Mouse (Mus musculus): ENCODE results near the gene Spint2. TPM values are rescaled to one million over a fixed set of nuclear protein-coding genes. Genes with fewer than 3 reads are reported as not detected.

Gene Spint2
- polyA plus RNA-seq, 1 experiment from 2014 or later, result 63.4 TPM

GRCm38 (mm10) chr7:29263831-29264230 lies 17.9 kb downstream of the Spint2 start:
- Histone ChIP-seq H3K27ac (no peak overlapping the region), H3K9me3 (no peaks in the 10 kb centered on the region), H3K27me3 (ENCODE audit: insufficient read depth, poor library complexity, severe bottlenecking) (0 out of 2 replicates have a peak, but pooled peaks cover 4% of the 10 kb centered on the region), H3K36me3 (no peaks in the 10 kb centered on the region), H3K4me3 (no peak overlapping the region), H3K4me1 (peaks cover 26% of the 10 kb centered on the region)
- DNase-seq (ENCODE audit: low spot score), result no peak
- 80% methylated on average over 3 of the region's 3 CpGs for WGBS

GRCm38 (mm10) chr7:29262151-29262550 lies 19.6 kb downstream of the Spint2 start:
- Histone ChIP-seq H3K4me3 (no peak overlapping the region), H3K27me3 (ENCODE audit: insufficient read depth, poor library complexity, severe bottlenecking) (0 out of 2 replicates have a peak, but pooled peaks cover 4% of the 10 kb centered on the region), H3K4me1 (peaks cover 42% of the 10 kb centered on the region), H3K27ac (no peak overlapping the region), H3K36me3 (no peaks in the 10 kb centered on the region), H3K9me3 (no peaks in the 10 kb centered on the region)
- 68% methylated on average over 6 of the region's 6 CpGs for WGBS
- no peak for DNase-seq (ENCODE audit: low spot score)

- DNase-seq (ENCODE audit: low spot score), result no peak
Observed at GRCm38 (mm10) chr7:29259781-29260730, 21.7 kb downstream of the Spint2 start.

GRCm38 (mm10) chr7:29257368-29257767 lies 24.3 kb downstream of the Spint2 start:
- Histone ChIP-seq H3K27ac (peak overlapping the region; percentile 73), H3K4me1 (peaks cover 50% of the 10 kb centered on the region), H3K27me3 (ENCODE audit: insufficient read depth, poor library complexity, severe bottlenecking) (0 out of 2 replicates have a peak, but pooled peaks cover 4% of the 10 kb centered on the region), H3K36me3 (no peaks in the 10 kb centered on the region), H3K9me3 (no peaks in the 10 kb centered on the region), H3K4me3 (no peak overlapping the region)
- no peak for DNase-seq (ENCODE audit: low spot score)
- 94% methylated on average over 1 of the region's 1 CpGs for WGBS

More at GRCm38 (mm10) chr7:29259781-29260730, 21.7 kb downstream of the Spint2 start:
- Histone ChIP-seq H3K36me3 (no peaks in the 10 kb centered on the region), H3K27ac (peak overlapping the region; percentile 53), H3K9me3 (no peaks in the 10 kb centered on the region), H3K27me3 (ENCODE audit: insufficient read depth, poor library complexity, severe bottlenecking) (0 out of 2 replicates have a peak, but pooled peaks cover 4% of the 10 kb centered on the region), H3K4me1 (peaks cover 34% of the 10 kb centered on the region), H3K4me3 (no peak overlapping the region)
- 75% methylated on average over 10 of the region's 10 CpGs for WGBS

GRCm38 (mm10) chr7:29255875-29256274 lies 25.8 kb downstream of the Spint2 start:
- Histone ChIP-seq H3K4me3 (no peak overlapping the region), H3K27ac (no peak overlapping the region), H3K9me3 (no peaks in the 10 kb centered on the region), H3K27me3 (ENCODE audit: insufficient read depth, poor library complexity, severe bottlenecking) (0 out of 2 replicates have a peak, but pooled peaks cover 4% of the 10 kb centered on the region), H3K36me3 (no peaks in the 10 kb centered on the region), H3K4me1 (peaks cover 45% of the 10 kb centered on the region)
- 77% methylated on average over 4 of the region's 4 CpGs for WGBS
- no peak for DNase-seq (ENCODE audit: low spot score)

- Histone ChIP-seq H3K4me1 (peaks cover 36% of the 10 kb centered on the region), H3K36me3 (no peaks in the 10 kb centered on the region), H3K9me3 (no peaks in the 10 kb centered on the region), H3K27ac (0 out of 2 replicates have a peak overlapping the region, but pooled peaks have one; percentile 42), H3K27me3 (ENCODE audit: insufficient read depth, poor library complexity, severe bottlenecking) (no peaks in the 10 kb centered on the region), H3K4me3 (no peak overlapping the region)
- 42% methylated on average over 5 of the region's 5 CpGs for WGBS
- no peak for DNase-seq (ENCODE audit: low spot score)
Observed at GRCm38 (mm10) chr7:29253842-29254241, 27.9 kb downstream of the Spint2 start.

- Histone ChIP-seq H3K27ac (no peak overlapping the region), H3K4me3 (no peak overlapping the region), H3K4me1 (peaks cover 35% of the 10 kb centered on the region), H3K27me3 (ENCODE audit: insufficient read depth, poor library complexity, severe bottlenecking) (no peaks in the 10 kb centered on the region), H3K36me3 (peaks cover 12% of the 10 kb centered on the region), H3K9me3 (no peaks in the 10 kb centered on the region)
- WGBS, result 59% methylated on average over 3 of the region's 3 CpGs
- no peak for DNase-seq (ENCODE audit: low spot score)
Observed at GRCm38 (mm10) chr7:29251166-29251565, 30.5 kb downstream of the Spint2 start.

GRCm38 (mm10) chr7:29248261-29248841 lies 33.4 kb downstream of the Spint2 start, which contains the start of gene 2200002D01Rik:
TSS of gene 2200002D01Rik (minus strand) at chr7:29248466.
- 3% methylated on average over 20 of the region's 20 CpGs for WGBS
- H3K27me3 ChIP-seq (ENCODE audit: insufficient read depth, poor library complexity, severe bottlenecking), result no peaks in the 10 kb centered on the region
- H3K9me3 ChIP-seq, result no peaks in the 10 kb centered on the region
- peak within 1 kb of the TSS; percentile 57 for H3K4me3 ChIP-seq
- H3K36me3 ChIP-seq, result peaks cover 34% of the 10 kb centered on the region
- peak within 1 kb of the TSS; percentile 81 for H3K27ac ChIP-seq
- peaks cover 27% of the 10 kb centered on the region for H3K4me1 ChIP-seq
- no peak for DNase-seq (ENCODE audit: low spot score)

- Histone ChIP-seq H3K9me3 (no peaks in the 10 kb centered on the region), H3K4me1 (peaks cover 22% of the 10 kb centered on the region), H3K27me3 (ENCODE audit: insufficient read depth, poor library complexity, severe bottlenecking) (no peaks in the 10 kb centered on the region), H3K4me3 (peak overlapping the region; percentile 57), H3K36me3 (peaks cover 34% of the 10 kb centered on the region), H3K27ac (peak overlapping the region; percentile 81)
- DNase-seq (ENCODE audit: low spot score), result no peak
- WGBS, result 6% methylated on average over 19 of the region's 19 CpGs
Observed at GRCm38 (mm10) chr7:29247706-29248105, 34.0 kb downstream of the Spint2 start.

GRCm38 (mm10) chr7:29247314-29247700 lies 34.4 kb downstream of the Spint2 start:
- peak; percentile 84 for DNase-seq (ENCODE audit: low spot score)
- WGBS, result 18% methylated on average over 16 of the region's 16 CpGs
- Histone ChIP-seq H3K4me1 (peaks cover 22% of the 10 kb centered on the region), H3K9me3 (no peaks in the 10 kb centered on the region), H3K27me3 (ENCODE audit: insufficient read depth, poor library complexity, severe bottlenecking) (no peaks in the 10 kb centered on the region), H3K27ac (peak overlapping the region; percentile 81), H3K4me3 (peak overlapping the region; percentile 57), H3K36me3 (peaks cover 34% of the 10 kb centered on the region)

GRCm38 (mm10) chr7:29246619-29247313 lies 34.9 kb downstream of the Spint2 start:
- Histone ChIP-seq H3K27ac (no peak overlapping the region), H3K36me3 (peaks cover 34% of the 10 kb centered on the region), H3K4me1 (peaks cover 22% of the 10 kb centered on the region), H3K9me3 (no peaks in the 10 kb centered on the region), H3K27me3 (ENCODE audit: insufficient read depth, poor library complexity, severe bottlenecking) (no peaks in the 10 kb centered on the region), H3K4me3 (no peak overlapping the region)
- no peak for DNase-seq (ENCODE audit: low spot score)
- whole genome bisulfite sequencing, result 81% methylated on average over 21 of the region's 21 CpGs

GRCm38 (mm10) chr7:29246015-29246414 lies 35.7 kb downstream of the Spint2 start:
- no peak overlapping the region for H3K4me3 ChIP-seq
- DNase-seq (ENCODE audit: low spot score), result no peak
- H3K27me3 ChIP-seq (ENCODE audit: insufficient read depth, poor library complexity, severe bottlenecking), result no peaks in the 10 kb centered on the region
- no peaks in the 10 kb centered on the region for H3K9me3 ChIP-seq
- WGBS, result 90% methylated on average over 5 of the region's 5 CpGs
- no peak overlapping the region for H3K27ac ChIP-seq
- H3K4me1 ChIP-seq, result peaks cover 22% of the 10 kb centered on the region
- H3K36me3 ChIP-seq, result peaks cover 38% of the 10 kb centered on the region

All from heart, embryonic 10.5 days (tissue).